Mouse (Mus musculus) T-cell, adult 2 months (primary cell): ENCODE measurements around the gene Olfr49.

ENCODE experiments used
- DNase-seq: peaks from one replicate; pipeline ENCODE4 v3.0.0; 2022; ENCODE audit warnings: low spot score

The Olfr49 gene

DNA sequence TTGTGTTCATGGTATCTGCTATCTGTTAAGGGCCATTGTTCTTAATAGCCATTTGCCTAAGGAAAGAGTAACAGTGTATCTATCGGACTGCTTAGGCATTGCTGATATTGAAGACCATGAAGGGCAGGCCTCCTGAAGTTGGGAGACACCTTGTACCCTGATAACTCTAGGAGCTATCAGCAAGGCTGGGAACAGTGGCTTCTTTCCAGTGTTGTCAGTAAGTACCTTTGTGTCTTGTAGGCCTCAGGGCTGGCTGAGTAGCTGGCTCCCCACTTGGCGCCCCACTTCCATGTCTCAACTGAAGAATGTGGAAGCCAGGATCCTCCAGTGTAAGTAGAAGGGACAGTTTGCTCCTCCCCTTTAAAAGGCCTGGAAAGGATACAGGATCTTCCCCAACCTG lies 23.4 kb downstream of the Olfr49 start:
- no peak for DNase-seq

- DNase-seq: no peak
Observed at GRCm38 (mm10) chr14:54260196-54260595, 24.5 kb downstream of the Olfr49 start.

GRCm38 (mm10) chr14:54259722-54260085 lies 25.0 kb downstream of the Olfr49 start:
- DNase-seq: no peak

DNA sequence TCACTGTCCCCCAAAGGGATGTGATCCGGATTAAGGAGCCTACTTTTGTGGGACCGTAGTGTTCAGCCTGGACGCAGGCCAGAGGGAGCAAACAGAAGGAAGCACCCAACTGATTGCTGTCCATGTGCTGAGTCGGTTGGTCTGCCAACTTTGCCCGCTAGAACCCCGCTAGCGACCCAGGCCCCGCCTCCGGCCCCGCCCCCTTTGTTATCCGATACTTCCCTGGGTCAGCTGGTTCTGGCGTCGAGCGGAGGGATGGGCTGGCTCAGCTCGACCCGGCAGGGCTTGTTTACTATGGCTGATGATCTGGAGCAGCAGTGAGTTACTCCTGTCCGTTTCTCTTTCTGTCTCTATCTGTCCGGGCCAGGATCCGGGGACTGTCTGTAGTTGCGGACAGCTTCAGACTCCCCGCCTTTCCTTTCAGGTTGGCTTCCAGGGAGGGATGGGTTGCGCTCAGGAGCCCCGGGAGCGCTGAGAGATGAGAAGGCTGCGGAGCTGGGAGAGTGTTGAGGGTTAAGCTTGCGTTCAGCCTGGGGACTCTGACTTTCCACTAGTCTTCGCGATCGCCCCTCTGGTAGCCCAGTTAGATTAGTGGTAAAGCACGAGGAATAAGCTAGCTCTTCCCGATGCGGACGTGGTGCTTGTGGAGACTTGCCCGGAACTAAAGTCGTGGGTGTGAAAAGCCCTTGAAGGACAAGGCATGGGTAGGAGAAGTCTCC lies 25.6 kb downstream of the Olfr49 start:
- DNase-seq: peak; percentile 63

DNA sequence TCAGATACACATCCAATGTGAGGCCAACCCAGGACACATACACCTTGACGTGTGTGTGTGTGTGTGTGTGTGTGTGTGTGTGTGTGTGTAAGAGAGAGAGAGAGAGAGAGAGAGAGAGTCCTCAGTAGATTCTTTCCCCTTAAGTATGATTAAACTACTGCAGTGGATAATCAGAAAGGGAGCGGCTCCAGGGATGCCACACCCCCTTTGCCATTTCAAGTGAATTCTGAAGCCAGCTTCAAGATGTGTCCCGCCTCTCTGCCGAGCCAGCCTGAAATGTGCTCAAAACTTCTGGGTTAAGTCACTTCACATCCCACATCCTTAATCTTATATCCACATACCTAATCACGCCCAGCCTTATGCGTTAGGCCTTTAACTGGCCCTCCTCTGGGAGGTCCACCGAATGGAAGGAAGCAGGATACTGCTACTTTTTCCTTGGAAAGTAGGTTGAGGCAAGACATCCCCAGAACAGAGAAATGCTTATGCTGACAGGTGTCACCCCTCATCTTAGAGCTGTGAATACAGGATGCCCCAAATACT lies 26.5 kb downstream of the Olfr49 start:
- no peak for DNase-seq

DNA sequence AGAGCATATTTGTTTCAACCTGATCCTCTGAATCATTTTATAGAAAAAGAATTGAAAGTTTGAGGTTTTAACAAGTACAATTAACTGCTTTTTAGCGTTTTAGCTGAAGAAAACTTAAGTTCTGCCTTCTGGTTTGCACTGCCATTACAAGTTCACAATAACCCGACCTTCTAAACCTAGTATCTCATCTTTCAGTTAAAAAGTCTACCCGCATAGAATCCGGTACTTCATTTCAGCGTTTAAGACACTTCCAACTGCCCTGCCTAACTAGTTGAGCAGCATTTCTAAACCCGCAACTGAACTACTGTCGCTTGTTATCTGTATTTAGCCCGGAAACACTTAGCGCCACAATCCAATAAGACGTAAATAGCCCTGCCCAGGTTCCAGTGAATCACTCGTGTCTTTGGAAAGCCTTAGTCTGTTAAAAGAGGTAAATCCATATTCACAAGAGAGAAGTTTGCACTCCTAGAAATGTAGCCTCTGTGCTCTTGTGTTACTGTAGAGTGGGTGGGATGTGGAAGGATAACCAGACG lies 30.0 kb downstream of the Olfr49 start:
- DNase-seq: no peak

GRCm38 (mm10) chr14:54253741-54254291 lies 30.9 kb downstream of the Olfr49 start, which contains the start of the genes Dad1 and Abhd4:
Gene Dad1 (minus strand): TSS chr14:54254104.
Gene Abhd4 (plus strand): TSS chr14:54254188.
- peak; percentile 98 for DNase-seq

DNA sequence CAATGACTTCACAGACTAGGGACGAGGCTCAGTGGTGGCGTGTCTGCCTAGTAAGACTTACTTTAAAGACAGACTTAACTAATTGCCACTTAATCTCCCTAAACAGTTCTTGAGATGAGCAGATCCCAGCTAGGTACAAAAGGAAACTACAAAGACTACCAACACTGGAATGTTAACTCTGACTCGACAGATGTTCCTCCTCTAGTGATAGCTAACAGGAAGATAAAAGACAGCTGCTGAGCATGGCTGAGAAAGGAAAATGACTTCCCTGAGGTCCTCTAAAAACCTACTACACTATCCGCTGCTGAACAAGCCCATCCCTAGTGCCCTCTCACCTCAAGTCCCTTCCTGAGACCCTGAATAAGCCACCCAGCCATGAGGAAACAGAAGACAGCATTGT lies 34.6 kb downstream of the Olfr49 start:
- no peak for DNase-seq

DNA sequence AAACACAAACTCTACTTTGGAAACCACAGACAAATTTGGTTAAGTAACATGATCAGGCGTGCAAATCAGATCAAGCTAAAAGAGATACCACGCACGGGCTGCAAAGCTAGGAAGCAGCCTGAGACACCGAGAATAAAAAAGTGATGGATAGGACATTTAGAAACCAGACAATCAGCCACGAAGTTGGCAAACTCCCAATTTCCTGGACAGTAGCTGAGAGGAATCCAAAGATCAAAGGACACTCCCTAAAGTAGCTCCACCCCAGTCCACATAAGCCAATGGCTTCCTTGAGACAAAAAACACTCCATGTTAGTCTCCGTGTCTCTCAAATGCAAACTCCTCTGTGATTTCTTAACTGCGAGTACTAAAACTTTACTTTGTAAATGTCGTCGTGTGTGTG lies 35.4 kb downstream of the Olfr49 start:
- no peak for DNase-seq

DNA sequence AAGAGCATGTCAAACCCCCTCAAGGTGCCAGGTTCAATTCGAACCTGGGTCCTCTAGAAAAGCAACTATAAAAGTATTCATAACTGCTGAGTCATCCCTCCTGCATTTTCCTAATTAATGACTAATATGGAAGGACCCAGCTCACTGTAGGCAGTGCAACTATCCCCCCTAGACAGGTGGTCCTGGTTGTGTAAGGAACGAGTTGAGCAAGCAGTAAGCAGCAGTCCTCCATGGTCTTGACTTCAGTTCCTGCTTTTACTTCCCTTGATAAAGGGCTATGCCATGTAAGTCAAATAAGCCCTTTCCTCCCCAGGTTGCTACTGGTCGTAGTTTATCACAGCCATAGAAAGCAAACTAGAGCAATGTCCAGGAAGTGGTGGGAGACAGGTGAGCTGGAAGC lies 38.5 kb downstream of the Olfr49 start:
- no peak for DNase-seq

DNA sequence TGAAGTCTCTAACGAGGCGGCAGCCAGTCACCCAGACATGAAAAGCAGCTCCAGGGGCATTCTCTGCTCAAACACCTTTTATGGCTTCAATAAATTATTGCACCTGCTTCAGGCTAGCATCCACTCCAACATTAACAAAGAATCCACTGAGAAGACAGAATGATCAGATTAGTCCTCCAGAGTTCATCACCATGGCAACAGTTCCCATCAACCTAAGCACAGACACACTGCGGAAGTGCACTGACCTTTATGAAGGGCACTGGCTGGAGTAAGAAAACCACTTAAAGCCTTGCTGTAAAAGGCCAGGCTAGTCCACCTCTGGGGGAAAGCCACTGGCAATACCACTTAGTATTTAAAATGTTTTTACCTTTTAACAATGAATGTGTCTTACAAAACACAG lies 40.6 kb downstream of the Olfr49 start:
- DNase-seq: no peak

- DNase-seq: no peak
Observed at GRCm38 (mm10) chr14:54240542-54240941, 44.2 kb downstream of the Olfr49 start.

DNA sequence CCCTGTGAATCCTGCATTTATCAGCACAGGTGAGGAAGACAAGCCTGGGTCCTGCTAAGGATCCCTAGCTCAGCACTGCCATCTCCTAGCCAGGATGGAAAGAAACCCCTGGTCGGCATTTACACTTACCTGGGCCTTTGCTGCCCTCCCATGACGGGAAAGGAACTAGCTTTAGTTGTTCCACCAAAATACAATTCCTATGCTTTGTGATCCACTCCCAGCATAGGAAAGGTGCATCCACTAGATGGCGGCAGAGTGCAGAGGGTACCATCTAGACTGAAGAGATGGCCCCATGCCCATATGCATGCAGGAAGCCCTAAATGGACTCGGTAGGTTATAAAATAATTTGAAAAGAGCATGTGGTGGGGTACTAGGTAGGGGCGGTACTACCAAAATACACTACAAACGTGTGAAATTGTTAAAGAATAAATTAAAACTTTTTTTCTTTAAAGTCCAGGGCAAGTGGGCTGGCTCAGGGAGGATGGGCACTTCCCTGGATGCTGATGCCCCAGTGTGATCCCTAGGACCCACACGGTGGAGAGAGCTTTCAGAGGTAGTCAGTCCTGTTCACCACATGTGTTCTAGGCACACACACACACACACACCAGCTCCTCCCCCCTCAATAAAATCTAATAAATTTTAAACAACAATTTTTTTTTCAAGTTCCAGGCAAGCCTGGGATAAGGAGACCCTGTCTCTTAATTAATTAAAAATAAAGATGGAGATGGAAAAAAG lies 45.6 kb downstream of the Olfr49 start:
- peak; percentile 89 for DNase-seq

DNA sequence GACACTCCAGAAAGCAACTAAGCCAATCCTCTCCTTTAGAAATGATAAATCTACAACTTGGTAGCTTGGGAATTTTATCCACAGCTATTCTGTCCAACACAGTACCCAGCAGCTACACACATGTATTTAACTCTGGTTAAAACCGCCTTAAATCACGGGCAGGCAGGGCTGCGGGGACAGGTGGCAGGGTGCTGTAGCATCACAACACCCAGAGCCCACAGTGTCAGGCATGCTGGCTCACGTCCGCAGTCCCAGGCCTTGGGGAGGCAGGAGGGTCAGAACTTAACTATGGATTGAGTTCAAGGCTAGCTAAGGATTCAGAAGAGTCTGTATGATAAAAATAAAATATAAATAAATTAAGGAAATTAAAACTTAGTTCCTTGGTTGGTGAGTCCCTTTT lies 47.9 kb downstream of the Olfr49 start:
- peak; percentile 18 for DNase-seq

- DNase-seq: no peak
Observed at GRCm38 (mm10) chr14:54235825-54236540, 48.8 kb downstream of the Olfr49 start.

DNA sequence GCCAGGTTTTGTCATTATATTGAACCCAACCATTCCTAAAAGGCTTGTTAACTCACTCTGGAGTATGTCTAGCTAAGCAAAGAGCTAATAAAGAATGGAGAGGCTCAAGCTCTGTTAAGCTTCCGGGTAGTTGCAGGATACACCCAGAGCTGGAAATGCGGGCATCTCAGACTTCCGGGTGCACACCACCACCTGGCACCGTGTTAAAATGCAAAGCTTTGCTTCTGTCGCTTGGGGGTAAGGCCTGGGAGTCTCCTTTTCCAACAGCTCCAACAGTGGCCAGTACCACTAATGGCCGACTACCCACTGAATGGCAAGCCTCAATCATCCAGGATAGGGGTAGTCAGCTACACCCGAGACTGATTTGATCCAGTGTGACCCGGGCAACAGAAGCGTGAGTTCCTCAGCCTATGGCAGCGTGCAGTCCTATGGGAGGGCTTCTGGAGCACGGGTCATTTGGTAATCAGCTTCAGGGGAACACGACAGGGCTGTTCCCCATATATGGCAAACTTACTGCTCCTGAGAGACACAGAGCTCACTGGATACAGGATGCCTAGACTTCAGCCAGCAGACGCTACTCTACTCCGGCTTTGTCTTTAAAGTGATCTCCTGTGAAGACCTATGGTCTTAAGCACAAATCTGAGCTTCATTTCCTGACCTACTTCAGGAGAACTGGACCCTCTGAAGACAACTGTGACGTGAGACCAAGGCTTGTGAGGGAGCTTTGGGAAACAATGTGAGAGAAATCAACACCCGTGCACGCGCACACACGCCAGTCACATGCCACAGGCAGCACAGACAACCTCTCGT lies 50.3 kb downstream of the Olfr49 start:
- DNase-seq: peak; percentile 55

DNA sequence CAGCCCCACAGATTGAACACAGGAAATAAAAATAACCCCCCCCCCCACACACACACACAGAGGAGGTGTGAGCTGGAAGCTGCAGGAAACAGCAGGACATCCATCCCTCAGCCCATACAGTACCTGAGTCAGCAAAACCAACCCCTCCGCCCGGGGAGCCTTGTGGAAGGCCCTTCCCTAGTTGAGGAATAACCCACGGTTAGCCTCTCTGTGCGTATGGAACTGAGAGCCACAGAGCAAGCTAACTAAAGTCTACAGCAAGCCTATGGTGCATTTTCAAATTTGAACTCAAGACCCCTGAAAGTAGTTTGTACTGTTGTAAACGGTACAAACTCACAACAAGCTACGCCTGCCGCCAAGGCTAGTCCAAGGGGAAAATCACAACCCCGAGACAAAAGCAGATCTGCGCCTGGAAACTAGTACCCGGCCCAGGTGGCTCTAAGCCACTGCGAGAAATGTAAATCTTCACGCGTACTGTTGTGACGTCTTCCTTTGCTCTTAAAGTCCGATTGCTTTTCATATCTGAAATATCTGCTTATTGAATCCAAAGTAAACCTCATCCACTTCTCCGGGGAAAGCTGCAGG lies 51.1 kb downstream of the Olfr49 start:
- DNase-seq: peak; percentile 41

DNA sequence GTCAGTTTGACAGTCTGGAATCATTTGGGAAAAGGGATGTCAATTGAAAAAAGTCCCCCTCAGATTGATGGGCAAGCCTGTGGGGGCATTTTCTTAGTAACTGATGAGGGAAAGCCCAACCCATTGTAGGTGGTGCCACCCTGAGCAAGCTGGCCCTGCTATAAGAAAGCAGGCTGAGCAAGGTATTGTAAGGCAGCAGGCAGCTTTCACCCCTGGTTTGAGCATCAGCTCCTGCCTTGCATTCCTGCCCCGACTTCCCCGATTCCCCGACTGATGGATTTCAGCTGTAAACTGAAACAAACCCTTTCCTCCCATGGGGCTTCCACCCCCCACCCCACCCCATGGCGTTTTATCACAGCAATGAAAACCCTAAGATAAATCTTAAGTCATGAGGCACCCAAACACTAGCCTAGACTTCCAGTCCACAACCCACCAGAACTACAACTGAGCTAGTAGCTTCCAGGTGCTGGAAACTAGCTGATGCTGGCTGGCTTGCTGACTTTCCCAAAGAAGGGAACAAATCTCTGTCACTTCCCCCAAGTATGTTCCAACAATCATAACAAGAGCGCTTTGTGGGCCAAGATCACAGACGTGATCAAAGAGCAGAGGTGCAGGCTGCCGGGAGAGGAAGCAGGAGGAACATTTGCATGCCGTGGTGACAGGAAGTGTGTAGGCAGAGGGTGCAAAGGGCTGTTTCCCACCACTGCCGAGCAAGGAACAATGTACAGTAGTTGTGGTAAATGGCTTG lies 51.8 kb downstream of the Olfr49 start:
- peak; percentile 96 for DNase-seq

- no peak for DNase-seq
Observed at GRCm38 (mm10) chr14:54232143-54232542, 52.6 kb downstream of the Olfr49 start.
